Mouse (Mus musculus) MEL (cell line): ENCODE results near the gene Rspry1. TPM values are rescaled to one million over a fixed set of nuclear protein-coding genes. Genes with fewer than 3 reads are reported as not detected.

Experiments
- DNase-seq: peaks from one replicate; pipeline ENCODE4 v3.0.0; 2011; ENCODE audit warnings: low read depth, low spot score
- H3K27ac ChIP-seq: 2 replicates; pipeline ENCODE4 v1.5.1; 2012; ENCODE audit warnings: low read depth, mild to moderate bottlenecking, control low read depth, low read length, moderate library complexity; ENCODE audit not compliant: control insufficient read depth
- H3K27me3 ChIP-seq, 2 experiments: fragments of 150-350 bp in 1 of 2; sonication (generic) in 1 of 2; 2 replicates each; pipeline ENCODE4 v1.6.1; 2012; ENCODE audit warnings: low read length in 2 of 2, mild to moderate bottlenecking in 2 of 2, improper control_type of control experiment in 1 of 2, moderate library complexity in 1 of 2; ENCODE audit not compliant: insufficient read depth in 2 of 2, control insufficient read depth in 1 of 2
- H3K36me3 ChIP-seq, 2 experiments: 2 replicates each; pipeline ENCODE4 v1.6.1; 2012 to 2014; ENCODE audit warnings: low read length in 2 of 2, improper control_type of control experiment in 1 of 2, inconsistent platforms in 1 of 2, mild to moderate bottlenecking in 1 of 2; ENCODE audit not compliant: insufficient read depth in 2 of 2, control insufficient read depth in 1 of 2
- H3K4me1 ChIP-seq, 2 experiments: fragments of 150-350 bp in 1 of 2; sonication (generic) in 1 of 2; 2 replicates each; pipeline ENCODE4 v1.6.1; 2012; ENCODE audit warnings: low read length in 2 of 2, improper control_type of control experiment in 1 of 2, mild to moderate bottlenecking in 1 of 2; ENCODE audit not compliant: insufficient read depth in 2 of 2, control insufficient read depth in 1 of 2
- H3K4me3 ChIP-seq, 2 experiments: fragments of 150-350 bp in 1 of 2; sonication (generic) in 1 of 2; 2 replicates each; pipeline ENCODE4 v1.5.1; 2012; ENCODE audit warnings: low read depth in 2 of 2, low read length in 2 of 2, mild to moderate bottlenecking in 2 of 2, moderate library complexity in 2 of 2, control low read depth in 1 of 2, improper control_type of control experiment in 1 of 2; ENCODE audit not compliant: control insufficient read depth in 1 of 2, insufficient read depth in 1 of 2
- H3K79me2 ChIP-seq: 2 replicates; pipeline ENCODE4 v1.6.1; 2012; ENCODE audit warnings: mild to moderate bottlenecking, low read length, moderate library complexity; ENCODE audit not compliant: control insufficient read depth, poor library complexity, insufficient read depth
- H3K9ac ChIP-seq: 2 replicates; pipeline ENCODE4 v1.6.1; 2012; ENCODE audit warnings: low read depth, mild to moderate bottlenecking, control low read depth, low read length, moderate library complexity; ENCODE audit not compliant: control insufficient read depth, poor library complexity, severe bottlenecking
- H3K9me3 ChIP-seq: fragments of 150-350 bp; sonication (generic); replicated peaks from 2 replicates; pipeline ENCODE4 v1.6.1; 2012; ENCODE audit warnings: mild to moderate bottlenecking, low read length, improper control_type of control experiment, moderate library complexity; ENCODE audit not compliant: insufficient read depth
- CHD1 ChIP-seq: IDR thresholded peaks from 2 replicates; pipeline ENCODE4 v1.6.1; 2012; ENCODE audit warnings: low read depth, mild to moderate bottlenecking, inconsistent platforms, low read length, improper control_type of control experiment
- CHD2 ChIP-seq: IDR thresholded peaks from 2 replicates; pipeline ENCODE4 v1.6.1; 2011; ENCODE audit warnings: low read length, improper control_type of control experiment
- CTCF ChIP-seq, 3 experiments: IDR thresholded peaks in 2 of 3; conservative IDR thresholded peaks in 1 of 3; 2 replicates each; pipeline ENCODE4 v1.5.1; 2011 to 2012; ENCODE audit warnings: low read length in 3 of 3, low read depth in 2 of 3, mild to moderate bottlenecking in 2 of 3, improper control_type of control experiment in 1 of 3, inconsistent platforms in 1 of 3, mixed read lengths in 1 of 3, moderate library complexity in 1 of 3; ENCODE audit not compliant: control insufficient read depth in 1 of 3, insufficient read depth in 1 of 3, poor library complexity in 1 of 3, severe bottlenecking in 1 of 3
- ELF1 ChIP-seq: IDR thresholded peaks from 2 replicates; pipeline ENCODE4 v1.6.1; 2014; ENCODE audit warnings: low read depth, mild to moderate bottlenecking, inconsistent platforms, low read length, improper control_type of control experiment, moderate library complexity
- ETS1 ChIP-seq: IDR thresholded peaks from 2 replicates; pipeline ENCODE4 v1.6.1; 2012; ENCODE audit warnings: low read depth, mild to moderate bottlenecking, inconsistent platforms, low read length, improper control_type of control experiment, moderate library complexity
- GABPA ChIP-seq: IDR thresholded peaks from 2 replicates; pipeline ENCODE4 v1.6.1; 2012; ENCODE audit warnings: low read depth, mild to moderate bottlenecking, inconsistent platforms, low read length, improper control_type of control experiment, moderate library complexity
- HCFC1 ChIP-seq: IDR thresholded peaks from 2 replicates; pipeline ENCODE4 v1.6.1; 2012; ENCODE audit warnings: low read depth, mild to moderate bottlenecking, inconsistent platforms, low read length, improper control_type of control experiment, moderate library complexity
- JUND ChIP-seq: IDR thresholded peaks from 2 replicates; pipeline ENCODE4 v1.6.1; 2011; ENCODE audit warnings: low read depth, mild to moderate bottlenecking, improper control_type of control experiment, low read length
- MAFK ChIP-seq: IDR thresholded peaks from 2 replicates; pipeline ENCODE4 v1.6.1; 2011; ENCODE audit warnings: low read depth, mild to moderate bottlenecking, low read length, improper control_type of control experiment, borderline replicate concordance
- MAX ChIP-seq: IDR thresholded peaks from 2 replicates; pipeline ENCODE4 v1.6.1; 2011; ENCODE audit warnings: low read length, improper control_type of control experiment
- MAZ ChIP-seq: IDR thresholded peaks from 2 replicates; pipeline ENCODE4 v1.6.1; 2012; ENCODE audit warnings: low read depth, mild to moderate bottlenecking, inconsistent platforms, low read length, improper control_type of control experiment
- NRF1 ChIP-seq: IDR thresholded peaks from 2 replicates; pipeline ENCODE4 v1.6.1; 2014; ENCODE audit warnings: low read depth, mild to moderate bottlenecking, inconsistent platforms, low read length, improper control_type of control experiment, moderate library complexity; ENCODE audit not compliant: poor library complexity, insufficient read depth, severe bottlenecking
- POLR2AphosphoS2 ChIP-seq: IDR thresholded peaks from 2 replicates; pipeline ENCODE4 v1.6.1; 2011; ENCODE audit warnings: low read length, improper control_type of control experiment
- RAD21 ChIP-seq: IDR thresholded peaks from 2 replicates; pipeline ENCODE4 v1.6.1; 2011; ENCODE audit warnings: mild to moderate bottlenecking, low read depth, low read length, improper control_type of control experiment
- RCOR1 ChIP-seq: IDR thresholded peaks from 2 replicates; pipeline ENCODE4 v1.6.1; 2012; ENCODE audit warnings: low read depth, mild to moderate bottlenecking, inconsistent platforms, low read length, improper control_type of control experiment
- SMC3 ChIP-seq: IDR thresholded peaks from 2 replicates; pipeline ENCODE4 v1.6.1; 2011; ENCODE audit warnings: low read depth, low read length, improper control_type of control experiment
- TBP ChIP-seq: IDR thresholded peaks from 2 replicates; pipeline ENCODE4 v1.8.0; 2011; ENCODE audit warnings: low read depth, low read length, improper control_type of control experiment
- TCF12 ChIP-seq: IDR thresholded peaks from 2 replicates; pipeline ENCODE4 v1.6.1; 2014; ENCODE audit warnings: low read depth, mild to moderate bottlenecking, inconsistent platforms, low read length, improper control_type of control experiment, moderate library complexity
- UBTF ChIP-seq: IDR thresholded peaks from 2 replicates; pipeline ENCODE4 v1.6.1; 2012; ENCODE audit warnings: low read depth, mild to moderate bottlenecking, inconsistent platforms, low read length, improper control_type of control experiment, moderate library complexity, borderline replicate concordance; ENCODE audit not compliant: insufficient read depth
- ZC3H11A ChIP-seq: IDR thresholded peaks from 2 replicates; pipeline ENCODE4 v1.6.1; 2012; ENCODE audit warnings: low read depth, mild to moderate bottlenecking, inconsistent platforms, low read length, improper control_type of control experiment
- ZNF384 ChIP-seq: IDR thresholded peaks from 2 replicates; pipeline ENCODE4 v1.6.1; 2012; ENCODE audit warnings: low read depth, mild to moderate bottlenecking, inconsistent platforms, low read length, improper control_type of control experiment
- polyA plus RNA-seq, 2 experiments: library from polyadenylated mRNA; stranded (reverse) in 1 of 2; unstranded in 1 of 2; fragments of >175 nt in 1 of 2; fragments of >200 nt in 1 of 2; gene quantifications; 2 replicates each; pipeline versions ENCODE4 v1.2.1 to v1.2.4; 2012; ENCODE audit warnings: low replicate concordance in 2 of 2, low read depth in 1 of 2; ENCODE audit not compliant: insufficient read length in 2 of 2, insufficient read depth in 1 of 2, missing spikeins in 1 of 2
- total RNA-seq: library from RNA; depleted of rRNA; stranded (reverse); fragments of 300-350 nt; gene quantifications from 2 replicates; pipeline ENCODE4 v1.2.3, GENCODE M21; 2012

Rspry1 gene
- total and polyA plus RNA-seq, 3 experiments, result 24.5 to 32.2 TPM; not detected in 1

DNA sequence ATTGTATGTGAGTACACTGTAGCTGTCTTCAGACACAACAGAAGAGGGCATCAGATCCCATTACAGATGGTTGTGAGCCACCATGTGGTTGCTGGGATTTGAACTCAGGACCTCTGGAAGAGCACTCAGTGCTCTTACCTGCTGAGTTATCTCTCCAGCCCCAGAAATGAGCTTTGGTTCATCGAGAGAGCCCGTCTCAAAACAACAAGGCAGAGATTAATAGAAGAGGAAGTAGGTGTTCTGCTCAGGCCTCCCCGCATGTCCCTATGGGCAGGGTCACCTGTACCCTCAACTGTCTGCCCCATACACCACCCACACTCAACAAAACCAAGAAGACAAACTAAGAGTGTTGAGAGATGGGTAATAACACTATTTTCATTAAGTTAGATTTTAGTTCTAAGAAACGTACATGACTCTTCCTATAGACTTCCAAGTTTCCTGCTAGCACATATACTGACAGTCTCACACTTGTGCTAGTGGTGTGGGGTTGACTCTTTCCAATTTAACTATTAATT, 98.7 kb downstream of the Rspry1 start:
- H3K27ac ChIP-seq, result no peak overlapping the region
- H3K36me3 ChIP-seq, result no peaks in the 10 kb centered on the region
- H3K79me2 ChIP-seq, result no peaks in the 10 kb centered on the region
- no peak overlapping the region for H3K9ac ChIP-seq
- no peak overlapping the region for H3K4me3 ChIP-seq
- no peaks in the 10 kb centered on the region; a peak in 1 of 4 replicates for H3K27me3 ChIP-seq
- H3K4me1 ChIP-seq, result peaks cover 0 to 4% of the 10 kb centered on the region in 2 experiments; a peak in 2 of 4 replicates
- DNase-seq, result peak; percentile 53
- TF ChIP-seq TBP (peak; percentile 68), TCF12 (no peak)
- no peaks in the 10 kb centered on the region for H3K9me3 ChIP-seq

DNA sequence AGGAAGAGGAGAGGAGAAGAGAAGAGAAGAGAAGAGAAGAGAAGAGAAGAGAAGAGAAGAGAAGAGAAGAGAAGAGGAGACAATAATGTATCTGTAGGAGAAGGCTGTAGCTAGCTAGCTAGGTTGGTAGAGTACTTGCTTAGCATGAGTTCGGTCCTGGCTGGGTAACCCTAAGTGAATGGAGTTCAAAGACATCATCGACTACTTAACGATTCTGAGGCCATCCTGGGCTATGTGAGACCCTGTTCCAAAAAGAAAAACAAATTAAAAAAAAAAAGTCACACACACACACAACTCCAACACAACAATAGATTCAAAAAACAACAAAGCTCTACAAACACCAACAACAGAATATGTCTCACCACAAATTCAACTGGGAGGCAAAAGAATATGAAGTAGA, 100.4 kb downstream of the Rspry1 start:
- H3K4me1 ChIP-seq, result peaks cover 0 to 4% of the 10 kb centered on the region in 2 experiments; a peak in 2 of 4 replicates
- H3K9ac ChIP-seq, result no peak overlapping the region
- no peaks in the 10 kb centered on the region for H3K27me3 ChIP-seq
- H3K36me3 ChIP-seq, result no peaks in the 10 kb centered on the region
- no peak overlapping the region for H3K27ac ChIP-seq
- DNase-seq, result peak; percentile 71
- H3K9me3 ChIP-seq, result no peaks in the 10 kb centered on the region
- no peaks in the 10 kb centered on the region for H3K79me2 ChIP-seq
- peak overlapping the region; percentile 20 to 77 for H3K4me3 ChIP-seq
- TF ChIP-seq ZNF384, result 0 out of 2 replicates have a peak, but pooled peaks have one; percentile 39
- TF ChIP-seq ELF1, result 0 out of 2 replicates have a peak, but pooled peaks have one; percentile 13
- no peak for TF ChIP-seq POLR2AphosphoS2
- TF ChIP-seq MAZ, result no peak
- TF ChIP-seq MAX, result no peak
- 0 out of 2 replicates have a peak, but pooled peaks have one; percentile 46 for TF ChIP-seq TBP
- TF ChIP-seq MAFK, result no peak
- no peak for TF ChIP-seq CTCF (IDR thresholded peaks at IDR 0.05 in 2 of 3, conservative IDR thresholded peaks at IDR 0.05 in 1 of 3; ENCODE audit: control insufficient read depth in 1 of 3, insufficient read depth in 1 of 3, low read depth in 2 of 3, low read length in 3 of 3, poor library complexity in 1 of 3, severe bottlenecking in 1 of 3)

DNA sequence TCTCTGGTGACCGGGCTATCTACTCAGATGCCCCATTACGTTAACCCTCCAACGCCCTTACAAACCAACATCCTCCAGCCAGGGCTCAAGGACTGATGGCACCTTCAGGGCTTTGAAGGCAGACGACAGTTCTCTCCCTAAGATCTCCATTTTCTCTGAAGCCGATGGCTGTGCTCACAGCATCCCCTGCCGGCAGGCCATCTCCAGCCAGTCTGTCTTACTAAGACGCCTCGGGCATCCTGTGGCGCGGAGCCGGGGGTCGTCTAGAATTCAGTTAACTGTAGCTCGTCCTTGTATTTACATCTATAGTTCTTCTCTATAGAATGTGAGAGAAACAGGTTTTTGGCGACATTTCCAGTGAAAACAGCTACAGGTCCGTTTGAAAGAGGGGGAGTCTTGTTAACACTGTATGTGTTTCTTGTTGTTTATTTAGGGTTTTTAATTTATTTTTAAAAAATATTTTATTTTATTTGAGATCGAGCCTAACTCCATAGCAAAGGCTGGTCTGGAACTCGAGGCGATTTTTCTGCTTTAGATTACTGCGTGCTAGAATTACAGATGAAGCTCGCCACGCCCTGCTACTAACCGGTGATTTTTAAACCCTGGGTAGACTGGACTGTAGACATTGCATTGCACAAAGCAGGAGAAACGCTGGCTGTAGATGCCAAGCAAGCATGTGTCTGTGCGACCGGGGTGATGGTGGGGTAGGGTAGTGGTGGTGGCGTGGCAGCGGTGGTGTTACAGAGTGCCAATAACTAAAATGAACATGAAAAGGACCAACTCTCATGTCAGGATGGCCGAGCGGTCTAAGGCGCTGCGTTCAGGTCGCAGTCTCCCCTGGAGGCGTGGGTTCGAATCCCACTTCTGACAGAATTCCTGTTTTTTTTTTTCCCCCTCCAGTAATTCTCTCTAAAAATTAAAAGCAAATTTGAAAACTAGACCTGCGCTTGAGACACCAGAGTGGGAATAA, 101.4 kb downstream of the Rspry1 start:
- DNase-seq, result peak; percentile 92
- H3K4me3 ChIP-seq, result peak overlapping the region; percentile 73 to 77
- H3K79me2 ChIP-seq, result no peaks in the 10 kb centered on the region
- peaks cover 0 to 4% of the 10 kb centered on the region in 2 experiments; a peak in 2 of 4 replicates for H3K4me1 ChIP-seq
- no peaks in the 10 kb centered on the region for H3K9me3 ChIP-seq
- peak overlapping the region; percentile 61 for H3K9ac ChIP-seq
- H3K27me3 ChIP-seq, result 0 out of 4 replicates have a peak, but pooled peaks cover 0 to 2% of the 10 kb centered on the region in 2 experiments
- no peaks in the 10 kb centered on the region for H3K36me3 ChIP-seq
- H3K27ac ChIP-seq, result peak overlapping the region; percentile 30; the same call in 1 of the 2 replicates
- peak; percentile 61; the same call in 1 of the 2 replicates for TF ChIP-seq ELF1
- peak; percentile 95 for TF ChIP-seq ZC3H11A
- TF ChIP-seq ETS1, result no peak
- no peak for TF ChIP-seq POLR2AphosphoS2
- peak; percentile 71 for TF ChIP-seq MAZ
- no peak for TF ChIP-seq MAX
- TF ChIP-seq UBTF, result no peak
- TF ChIP-seq NRF1, result no peak
- TF ChIP-seq SMC3, result peak; percentile 93
- TF ChIP-seq ZNF384, result no peak
- no peak for TF ChIP-seq CHD2
- TF ChIP-seq HCFC1, result peak; percentile 41; the same call in 1 of the 2 replicates
- peak; percentile 10; the same call in 1 of the 2 replicates for TF ChIP-seq TCF12
- no peak for TF ChIP-seq CHD1
- no peak for TF ChIP-seq GABPA
- no peak for TF ChIP-seq RCOR1
- peak; percentile 89; the same call in 1 of the 2 replicates for TF ChIP-seq MAFK
- peak; percentile 91 for TF ChIP-seq RAD21
- no peak for TF ChIP-seq JUND
